Mouse (Mus musculus) ES-E14 (cell line): ENCODE measurements around the gene Rexo2. TPM values are rescaled to one million over a fixed set of nuclear protein-coding genes. Genes with fewer than 3 reads are reported as not detected.

Source experiments
- DNase-seq: peaks from one replicate; pipeline ENCODE4 v3.0.0-alpha.2; 2013; ENCODE audit warnings: low read depth, low spot score
- H3K27ac ChIP-seq: 2 replicates; pipeline ENCODE4 v1.5.1; 2012; ENCODE audit warnings: low read depth, mild to moderate bottlenecking, low read length, moderate library complexity, mixed read lengths; ENCODE audit not compliant: poor library complexity, insufficient read depth, severe bottlenecking
- H3K36me3 ChIP-seq: 2 replicates; pipeline ENCODE4 v1.6.1; 2012; ENCODE audit warnings: mild to moderate bottlenecking, low read length, moderate library complexity, mixed read lengths; ENCODE audit not compliant: control insufficient read depth, poor library complexity, insufficient read depth, severe bottlenecking
- H3K4me1 ChIP-seq, 2 experiments: fragments of 150-350 bp in 1 of 2; sonication (generic) in 1 of 2; 2 replicates each; pipeline ENCODE4 v1.6.1; 2012; ENCODE audit warnings: low read length in 2 of 2, mild to moderate bottlenecking in 1 of 2, mixed read lengths in 1 of 2; ENCODE audit not compliant: control insufficient read depth in 2 of 2, insufficient read depth in 2 of 2, poor library complexity in 1 of 2
- H3K4me3 ChIP-seq, 2 experiments: fragments of 150-350 bp in 1 of 2; sonication (generic) in 1 of 2; 2 replicates each; pipeline ENCODE4 v1.5.1; 2012; ENCODE audit warnings: low read length in 2 of 2, low read depth in 1 of 2, mild to moderate bottlenecking in 1 of 2, mixed read lengths in 1 of 2; ENCODE audit not compliant: insufficient read depth in 1 of 2, poor library complexity in 1 of 2, severe bottlenecking in 1 of 2
- H3K9ac ChIP-seq: 2 replicates; pipeline ENCODE4 v1.6.1; 2012; ENCODE audit warnings: low read depth, mild to moderate bottlenecking, low read length, mixed read lengths; ENCODE audit not compliant: poor library complexity, insufficient read depth, severe bottlenecking
- H3K9me3 ChIP-seq: fragments of 150-350 bp; sonication (generic); 2 replicates; pipeline ENCODE4 v1.6.1; 2012; ENCODE audit warnings: low read depth, mild to moderate bottlenecking, low read length; ENCODE audit not compliant: control insufficient read depth, insufficient read depth
- CHD2 ChIP-seq: IDR thresholded peaks from 2 replicates; pipeline ENCODE4 v1.6.1; 2014; ENCODE audit warnings: mild to moderate bottlenecking, low read depth, low read length, inconsistent platforms
- HCFC1 ChIP-seq: IDR thresholded peaks from 2 replicates; pipeline ENCODE4 v1.6.1; 2012; ENCODE audit warnings: low read length, inconsistent platforms, borderline replicate concordance; ENCODE audit not compliant: insufficient read depth
- MAFK ChIP-seq: IDR thresholded peaks from 2 replicates; pipeline ENCODE4 v1.6.1; 2014; ENCODE audit warnings: mild to moderate bottlenecking, low read depth, low read length, inconsistent platforms; ENCODE audit not compliant: insufficient read depth
- ZC3H11A ChIP-seq: IDR thresholded peaks from 2 replicates; pipeline ENCODE4 v1.6.1; 2012; ENCODE audit warnings: low read depth, mild to moderate bottlenecking, inconsistent platforms, low read length, borderline replicate concordance
- ZNF384 ChIP-seq: IDR thresholded peaks from 2 replicates; pipeline ENCODE4 v1.6.1; 2012; ENCODE audit warnings: low read depth, low read length, inconsistent platforms
- in situ Hi-C, 2 experiments: fragments of 600-800 bp; cut with MboI; formaldehyde crosslinking; loops; one replicate each; pipeline ENCODE4 v1.15.1; 2025; ENCODE audit warnings: low sequenced_read_pairs in 2 of 2, inconsistent platforms in 1 of 2; ENCODE audit not compliant: unreplicated experiment in 2 of 2
- total RNA-seq: library from RNA; depleted of rRNA; stranded (reverse); fragments of 300-350 nt; gene quantifications from 2 replicates; pipeline ENCODE4 v1.2.3, GENCODE M21; 2012

Rexo2 gene
- total RNA-seq, 1 experiment = 64.7 TPM

- H3K27ac ChIP-seq = no peak overlapping the region
- H3K9me3 ChIP-seq = no peaks in the 10 kb centered on the region
- H3K4me1 ChIP-seq = no peaks in the 10 kb centered on the region
- in situ Hi-C loops = no loop called here
- DNase-seq = no peak
- no peak overlapping the region for H3K4me3 ChIP-seq
- H3K36me3 ChIP-seq = no peaks in the 10 kb centered on the region
- TF ChIP-seq ZC3H11A (no peak), CHD2 (no peak), HCFC1 (no peak), MAFK (no peak), ZNF384 (no peak)
- no peak overlapping the region for H3K9ac ChIP-seq
Observed at GRCm38 (mm10) chr9:48455961-48456360, 24.5 kb downstream of the Rexo2 start.

GRCm38 (mm10) chr9:48450066-48450465 lies 30.4 kb downstream of the Rexo2 start:
- no peak for TF ChIP-seq MAFK
- no peak for TF ChIP-seq ZNF384
- TF ChIP-seq ZC3H11A = no peak
- no peak for TF ChIP-seq HCFC1
- no peak for TF ChIP-seq CHD2
- DNase-seq = no peak
- no peak overlapping the region for H3K4me3 ChIP-seq
- no peak overlapping the region for H3K27ac ChIP-seq
- no peaks in the 10 kb centered on the region for H3K4me1 ChIP-seq
- no peaks in the 10 kb centered on the region for H3K9me3 ChIP-seq
- no peaks in the 10 kb centered on the region for H3K36me3 ChIP-seq
- no peak overlapping the region for H3K9ac ChIP-seq
- in situ Hi-C loops = no loop called here

GRCm38 (mm10) chr9:48447783-48448209 lies 32.6 kb downstream of the Rexo2 start:
- Histone ChIP-seq H3K36me3 (no peaks in the 10 kb centered on the region), H3K27ac (no peak overlapping the region), H3K9ac (no peak overlapping the region), H3K4me1 (no peaks in the 10 kb centered on the region), H3K9me3 (no peaks in the 10 kb centered on the region), H3K4me3 (no peak overlapping the region)
- in situ Hi-C loops = no loop called here
- DNase-seq = peak; percentile 36
- no peak for TF ChIP-seq ZNF384
- TF ChIP-seq ZC3H11A = 0 out of 2 replicates have a peak, but pooled peaks have one; percentile 8

GRCm38 (mm10) chr9:48444821-48445220 lies 35.6 kb downstream of the Rexo2 start:
- DNase-seq = no peak
- in situ Hi-C loops = no loop called here
- Histone ChIP-seq H3K9ac (no peak overlapping the region), H3K27ac (no peak overlapping the region), H3K9me3 (no peaks in the 10 kb centered on the region), H3K36me3 (no peaks in the 10 kb centered on the region), H3K4me1 (no peaks in the 10 kb centered on the region), H3K4me3 (no peak overlapping the region)
- TF ChIP-seq MAFK = no peak
- TF ChIP-seq ZC3H11A = no peak
- TF ChIP-seq HCFC1 = no peak
- TF ChIP-seq CHD2 = no peak
- TF ChIP-seq ZNF384 = no peak

GRCm38 (mm10) chr9:48443873-48444272 lies 36.5 kb downstream of the Rexo2 start:
- H3K9ac ChIP-seq = no peak overlapping the region

More at GRCm38 (mm10) chr9:48443873-48444272, 36.5 kb downstream of the Rexo2 start:
- Histone ChIP-seq H3K4me1 (no peaks in the 10 kb centered on the region), H3K9me3 (no peaks in the 10 kb centered on the region), H3K27ac (no peak overlapping the region), H3K4me3 (no peak overlapping the region), H3K36me3 (no peaks in the 10 kb centered on the region)
- no peak for TF ChIP-seq MAFK
- no peak for TF ChIP-seq HCFC1
- no peak for TF ChIP-seq CHD2
- no peak for DNase-seq
- in situ Hi-C loops = no loop called here
